In genomic region chr13:111310693-111311045, GRCm38 (mm10) we compare ENCODE assay signal across 25 mouse cellular contexts. TPM values are rescaled to one million over a fixed set of nuclear protein-coding genes. Genes with fewer than 3 reads are reported as not detected.
DNase-seq lines count a peak whose midpoint lies in the region; ATAC-seq and TF ChIP-seq lines count a peak whose summit lies in the region.
"Had no signal": no experiment of that assay in that cellular context is flagged by ENCODE, and none has a peak within 500 bp of the region (broad histone marks: within the 10 kb centered on the region; RNA-seq: fewer than 3 reads in every experiment).

No protein-coding gene starts in this region.

- WGBS in cerebellum, adult 2 months: 24% methylated on average over 1 of the region's 1 CpGs
- WGBS in hindbrain, embryonic 14.5 days: 75% methylated on average over 1 of the region's 1 CpGs
- 100% methylated on average over 1 of the region's 1 CpGs for whole genome bisulfite sequencing in hindbrain, embryonic 11.5 days
- 90% methylated on average over 1 of the region's 1 CpGs for WGBS in neural tube, embryonic 13.5 days
- WGBS in intestine, embryonic 15.5 days: 89% methylated on average over 1 of the region's 1 CpGs

- peaks cover 3% of the 10 kb centered on the region; the same call in 1 of the 2 replicates for H3K4me1 ChIP-seq in cerebellum, adult 2 months (ENCODE audit: control insufficient read depth, insufficient read depth, low read length)
- 0 out of 2 replicates have a peak, but pooled peaks cover 9% of the 10 kb centered on the region for H3K4me1 ChIP-seq in hindbrain, embryonic 14.5 days (replicated peaks; ENCODE audit: control insufficient read depth, insufficient read depth, low read length)
- H3K4me1 ChIP-seq in hindbrain, embryonic 11.5 days (replicated peaks; ENCODE audit: control insufficient read depth, insufficient read depth, low read length): no peaks in the 10 kb centered on the region
- peaks cover 13% of the 10 kb centered on the region for H3K4me1 ChIP-seq in neural tube, embryonic 13.5 days (replicated peaks)
- H3K4me1 ChIP-seq in intestine, embryonic 15.5 days (replicated peaks): no peaks in the 10 kb centered on the region
- H3K4me1 ChIP-seq: embryonic facial prominence, embryonic 15.5 days; heart, embryonic 10.5 days; liver, embryonic 15.5 days; lung, embryonic 15.5 days had no signal

- no peak for TF ChIP-seq POLR2A in cerebellum, adult 2 months (IDR thresholded peaks at IDR 0.05; ENCODE audit: borderline replicate concordance, insufficient read depth, low read length)

- ATAC-seq in cerebellum, adult (ENCODE audit: insufficient number of reproducible peaks, low FRiP score, low TSS enrichment): peak; percentile 60
- no peak for ATAC-seq in hindbrain, embryonic 14.5 days (ENCODE audit: low FRiP score)
- ATAC-seq in hindbrain, embryonic 11.5 days (ENCODE audit: low FRiP score): no peak
- ATAC-seq in neural tube, embryonic 13.5 days (ENCODE audit: low read depth): 0 out of 2 replicates have a peak, but pooled peaks have one; percentile 19
- ATAC-seq in intestine, embryonic 15.5 days: no peak
- ATAC-seq: activated CD4-positive, CD25-positive, alpha-beta regulatory T cell, adult 4 months; intestine, embryonic 16.5 days had no signal

- TF ChIP-seq CTCF in cerebellum, adult 2 months (IDR thresholded peaks at IDR 0.05; ENCODE audit: borderline replicate concordance, insufficient read depth, low read depth, low read length): no peak

- no peak for DNase-seq in cerebellum, adult 2 months
- no peak for DNase-seq in hindbrain, embryonic 14.5 days (ENCODE audit: low spot score)
- DNase-seq in hindbrain, embryonic 11.5 days (ENCODE audit: low spot score): no peak
- DNase-seq in neural tube, embryonic 10.5 days (ENCODE audit: extremely low spot score, low spot score): no peak
- no peak for DNase-seq in embryo, embryonic 10.5 days (ENCODE audit: low spot score)
- DNase-seq: adrenal gland, postnatal 10 days; gastrocnemius, postnatal 10 days; heart, postnatal 4 days; kidney, postnatal 25 days; lung, postnatal 4 days; right cerebral cortex, postnatal 14 days; thymus, postnatal 14 days had no signal

- peaks cover 3% of the 10 kb centered on the region; the same call in 1 of the 2 replicates for H3K9me3 ChIP-seq in hindbrain, embryonic 14.5 days (ENCODE audit: control insufficient read depth, low read length)
- 0 out of 2 replicates have a peak, but pooled peaks cover 3% of the 10 kb centered on the region for H3K9me3 ChIP-seq in hindbrain, embryonic 11.5 days (ENCODE audit: control insufficient read depth, low read length)
- H3K9me3 ChIP-seq in neural tube, embryonic 13.5 days: peaks cover 8% of the 10 kb centered on the region; the same call in 1 of the 2 replicates
- no peaks in the 10 kb centered on the region for H3K9me3 ChIP-seq in intestine, embryonic 15.5 days
- H3K9me3 ChIP-seq: embryonic facial prominence, embryonic 15.5 days; heart, embryonic 10.5 days; limb, embryonic 15.5 days; liver, embryonic 15.5 days; lung, embryonic 15.5 days had no signal

- H3K4me3 ChIP-seq in cerebellum, adult 2 months (replicated peaks; ENCODE audit: insufficient read depth, low read depth, low read length): no peak overlapping the region
- no peak overlapping the region for H3K4me3 ChIP-seq in hindbrain, embryonic 14.5 days (replicated peaks; ENCODE audit: low read length)
- H3K4me3 ChIP-seq in hindbrain, embryonic 11.5 days (ENCODE audit: low read depth, low read length): no peak overlapping the region
- no peak overlapping the region for H3K4me3 ChIP-seq in neural tube, embryonic 13.5 days
- no peak overlapping the region for H3K4me3 ChIP-seq in intestine, embryonic 15.5 days (replicated peaks)
- H3K4me3 ChIP-seq: embryonic facial prominence, embryonic 15.5 days; heart, embryonic 10.5 days; limb, embryonic 15.5 days; liver, embryonic 15.5 days; lung, embryonic 15.5 days had no signal

- H3K4me2 ChIP-seq in hindbrain, embryonic 14.5 days (replicated peaks): no peak overlapping the region
- no peak overlapping the region for H3K4me2 ChIP-seq in hindbrain, embryonic 11.5 days (replicated peaks; ENCODE audit: low read depth, low read length)
- H3K4me2 ChIP-seq in neural tube, embryonic 13.5 days: 0 out of 2 replicates have a peak overlapping the region, but pooled peaks have one; percentile 28
- no peak overlapping the region for H3K4me2 ChIP-seq in intestine, embryonic 15.5 days (replicated peaks)
- H3K4me2 ChIP-seq: embryonic facial prominence, embryonic 15.5 days; limb, embryonic 15.5 days; liver, embryonic 15.5 days; lung, embryonic 15.5 days had no signal

- no peak overlapping the region for H3K9ac ChIP-seq in hindbrain, embryonic 14.5 days
- no peak overlapping the region for H3K9ac ChIP-seq in hindbrain, embryonic 11.5 days (ENCODE audit: low read depth, low read length)
- H3K9ac ChIP-seq in neural tube, embryonic 13.5 days: no peak overlapping the region
- H3K9ac ChIP-seq in intestine, embryonic 15.5 days: no peak overlapping the region
- H3K9ac ChIP-seq: embryonic facial prominence, embryonic 15.5 days; limb, embryonic 15.5 days; liver, embryonic 15.5 days; lung, embryonic 15.5 days had no signal

- H3K36me3 ChIP-seq in hindbrain, embryonic 14.5 days (replicated peaks; ENCODE audit: control insufficient read depth, insufficient read depth): no peaks in the 10 kb centered on the region
- no peaks in the 10 kb centered on the region for H3K36me3 ChIP-seq in hindbrain, embryonic 11.5 days (ENCODE audit: control insufficient read depth, insufficient read depth, low read length)
- H3K36me3 ChIP-seq in neural tube, embryonic 13.5 days: no peaks in the 10 kb centered on the region
- no peaks in the 10 kb centered on the region for H3K36me3 ChIP-seq in intestine, embryonic 15.5 days
- H3K36me3 ChIP-seq: embryonic facial prominence, embryonic 15.5 days; heart, embryonic 10.5 days; limb, embryonic 15.5 days; liver, embryonic 15.5 days; lung, embryonic 15.5 days had no signal

- H3K27ac ChIP-seq in cerebellum, adult 2 months (ENCODE audit: insufficient read depth, low read length): no peak overlapping the region
- H3K27ac ChIP-seq in hindbrain, embryonic 14.5 days: peak overlapping the region; percentile 58; the same call in 1 of the 2 replicates
- H3K27ac ChIP-seq in hindbrain, embryonic 11.5 days (ENCODE audit: low read depth, low read length): no peak overlapping the region
- H3K27ac ChIP-seq in neural tube, embryonic 13.5 days (replicated peaks): peak overlapping the region; percentile 78
- no peak overlapping the region for H3K27ac ChIP-seq in intestine, embryonic 15.5 days
- H3K27ac ChIP-seq: embryonic facial prominence, embryonic 15.5 days; heart, embryonic 10.5 days; limb, embryonic 15.5 days; liver, embryonic 15.5 days; lung, embryonic 15.5 days had no signal

- H3K27me3 ChIP-seq in cerebellum, adult 2 months (ENCODE audit: control insufficient read depth, insufficient read depth, low read length): no peaks in the 10 kb centered on the region
- H3K27me3 ChIP-seq in hindbrain, embryonic 14.5 days (ENCODE audit: control insufficient read depth, insufficient read depth, low read length): no peaks in the 10 kb centered on the region
- no peaks in the 10 kb centered on the region for H3K27me3 ChIP-seq in hindbrain, embryonic 11.5 days (ENCODE audit: control insufficient read depth, insufficient read depth, low read length)
- H3K27me3 ChIP-seq in neural tube, embryonic 13.5 days: no peaks in the 10 kb centered on the region
- no peaks in the 10 kb centered on the region for H3K27me3 ChIP-seq in intestine, embryonic 15.5 days (replicated peaks)
- H3K27me3 ChIP-seq: embryonic facial prominence, embryonic 15.5 days; limb, embryonic 15.5 days; liver, embryonic 15.5 days; lung, embryonic 15.5 days had no signal

RNA-seq across cellular contexts. Expression of gene Actbl2, which starts 55.9 kb away (rescaled TPM):
- 0.34 and 0.38 TPM in 2 replicates for polyA plus RNA-seq in cerebellum, adult 2 months (2012; rRNA removed)
- 0.07 TPM in 1 of 2 replicates, not detected in the other for polyA plus RNA-seq in hindbrain, embryonic 14.5 days (2014; fragmentation: Nextera tagmentation; extraction: Ambion mirVana)
- polyA plus RNA-seq in hindbrain, embryonic 11.5 days (2014; fragmentation: Nextera tagmentation; extraction: Ambion mirVana): not detected in 2 replicates
- polyA plus RNA-seq in neural tube, embryonic 13.5 days (2015; fragmentation: Nextera tagmentation; extraction: Ambion mirVana): not detected in 2 replicates
- not detected in 2 replicates for polyA plus RNA-seq in intestine, embryonic 15.5 days (2015; fragmentation: Nextera tagmentation; extraction: Ambion mirVana)
- polyA plus RNA-seq: heart, embryonic 10.5 days; heart, embryonic 16.5 days; intestine, embryonic 16.5 days; kidney, embryonic 14.5 days; limb, embryonic 15.5 days; liver, embryonic 15.5 days; lung, embryonic 15.5 days; spleen, adult 2 months had no signal

Comparison
In these comparisons a context has a peak if more than half of its experiments do, and no peak if none do; other contexts are left out.
1. H3K27ac ChIP-seq: peak in hindbrain, embryonic 14.5 days (single experiment) and neural tube, embryonic 13.5 days (single experiment); none in cerebellum, adult 2 months (single experiment), hindbrain, embryonic 11.5 days (single experiment) and intestine, embryonic 15.5 days (single experiment).
2. ATAC-seq: peak in cerebellum, adult (single experiment) and neural tube, embryonic 13.5 days (single experiment); none in hindbrain, embryonic 14.5 days (single experiment), hindbrain, embryonic 11.5 days (single experiment) and intestine, embryonic 15.5 days (single experiment).